Mouse (Mus musculus): Measurements from ENCODE around the gene Nmt1.

DNA sequence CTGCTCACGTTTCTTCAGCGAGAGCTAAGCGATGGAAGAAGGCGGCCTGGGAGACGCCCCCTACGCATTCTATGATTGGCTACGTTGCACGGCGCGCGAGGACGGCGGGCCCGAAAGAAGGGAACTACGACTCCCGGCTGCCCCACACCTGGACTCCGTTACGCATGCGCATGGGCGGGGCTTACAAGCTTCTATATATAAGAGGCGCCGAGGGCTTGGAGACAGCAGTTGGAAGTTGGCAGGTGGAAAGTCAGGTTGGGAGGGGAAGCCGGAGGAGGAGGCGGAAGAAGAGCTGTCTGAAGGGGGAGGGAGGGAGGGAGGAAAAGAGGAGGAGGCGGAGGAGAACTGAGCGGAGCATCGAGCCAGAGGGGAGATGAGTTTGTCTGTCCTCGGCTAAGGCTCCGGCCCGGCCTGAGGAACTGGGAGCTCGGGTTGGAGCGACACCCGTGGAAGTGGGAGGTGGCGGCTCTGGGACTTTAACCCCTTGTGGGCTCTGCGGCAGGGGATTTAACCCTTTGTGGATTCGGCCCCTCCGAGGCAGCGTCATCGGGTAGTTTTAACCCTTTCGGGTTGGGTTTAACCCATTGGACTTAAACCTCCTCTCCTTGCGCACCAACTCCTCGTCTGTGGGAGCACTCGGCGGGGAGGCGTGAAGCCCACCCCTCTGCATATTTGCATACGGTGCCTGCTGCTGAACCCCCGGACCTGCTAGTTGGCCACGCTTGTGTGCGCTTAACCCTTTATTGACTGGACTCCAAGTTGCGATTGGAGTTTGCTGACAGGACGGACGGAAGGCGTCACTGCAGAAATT, 88.2 kb downstream of the Nmt1 start, which contains the start of gene Hexim1:
- TF ChIP-seq CTCF (IDR thresholded peaks at IDR 0.05 in 2 of 3, conservative IDR thresholded peaks at IDR 0.05 in 1 of 3; ENCODE audit: control insufficient read depth in 1 of 3, insufficient read depth in 1 of 3, low read depth in 2 of 3, low read length in 3 of 3, poor library complexity in 1 of 3, severe bottlenecking in 1 of 3) (no peak), CHD1 (IDR thresholded peaks at IDR 0.05; ENCODE audit: low read depth, low read length) (0 out of 2 replicates have a peak, but pooled peaks have one; percentile 14), ZKSCAN1 (IDR thresholded peaks at IDR 0.05; ENCODE audit: low read depth, low read length) (no peak), TCF12 (IDR thresholded peaks at IDR 0.05; ENCODE audit: low read depth, low read length) (peak; percentile 88), POLR2A (IDR thresholded peaks at IDR 0.05; ENCODE audit: control insufficient read depth in 1 of 2, insufficient read depth in 1 of 2, low read depth in 1 of 2, low read length in 2 of 2, poor library complexity in 1 of 2) (peak; percentile 99 to 100)

Measured in MEL (cell line).